Mouse (Mus musculus): ENCODE results near the gene Ints7.
A peak's percentile ranks its signal among the peaks of the same experiment; 100 is the strongest.

The Ints7 gene

GRCm38 (mm10) chr1:191575458-191576247, at the start of gene Ints7, which contains the start of gene Dtl:
TSS of gene Ints7 (plus strand) at chr1:191575636.
TSS of gene Dtl (minus strand) at chr1:191575544.
- peak; percentile 99 to 100 for DNase-seq

- DNase-seq = no peak
These were observed 48.3 kb upstream of the Ints7 start for GRCm38 (mm10) chr1:191527089-191527488.

- peak in 1 of 2 experiments; percentile 41 for DNase-seq
These were observed 47.4 kb upstream of the Ints7 start for GRCm38 (mm10) chr1:191527921-191528612.

GRCm38 (mm10) chr1:191529406-191529805, 46.0 kb upstream of the Ints7 start:
- DNase-seq = no peak

- no peak for DNase-seq
These were observed 44.4 kb upstream of the Ints7 start for GRCm38 (mm10) chr1:191531023-191531422.

- no peak for DNase-seq
These were observed 40.5 kb upstream of the Ints7 start for GRCm38 (mm10) chr1:191534896-191535295.

- no peak for DNase-seq
These were observed 35.1 kb upstream of the Ints7 start for GRCm38 (mm10) chr1:191540300-191540699.

GRCm38 (mm10) chr1:191541014-191541413, 34.4 kb upstream of the Ints7 start:
- no peak for DNase-seq

- no peak for DNase-seq
These were observed 33.8 kb upstream of the Ints7 start for GRCm38 (mm10) chr1:191541619-191542018.

- no peak for DNase-seq
These were observed 31.7 kb upstream of the Ints7 start for GRCm38 (mm10) chr1:191543747-191544146.

GRCm38 (mm10) chr1:191550786-191551185, 24.6 kb upstream of the Ints7 start:
- DNase-seq = no peak

GRCm38 (mm10) chr1:191557109-191557508, 18.3 kb upstream of the Ints7 start:
- DNase-seq = no peak

GRCm38 (mm10) chr1:191559779-191560178, 15.7 kb upstream of the Ints7 start:
- no peak for DNase-seq

- DNase-seq = no peak
These were observed 12.5 kb upstream of the Ints7 start for GRCm38 (mm10) chr1:191562823-191563365.

- DNase-seq = no peak
These were observed 7.6 kb upstream of the Ints7 start for GRCm38 (mm10) chr1:191567859-191568258.

GRCm38 (mm10) chr1:191569625-191570024, 5.8 kb upstream of the Ints7 start:
- no peak for DNase-seq

- no peak for DNase-seq
These were observed 5.0 kb upstream of the Ints7 start for GRCm38 (mm10) chr1:191570415-191570814.

- DNase-seq = no peak
These were observed 1.4 kb upstream of the Ints7 start for GRCm38 (mm10) chr1:191573906-191574639.

GRCm38 (mm10) chr1:191574871-191575457, 472 bp upstream of the Ints7 start:
- peak; percentile 46 to 66 for DNase-seq

- DNase-seq = no peak
These were observed 4.1 kb downstream of the Ints7 start for GRCm38 (mm10) chr1:191579524-191579923.

- DNase-seq = no peak
These were observed 6.2 kb downstream of the Ints7 start for GRCm38 (mm10) chr1:191581641-191582040.

GRCm38 (mm10) chr1:191583836-191584235, 8.4 kb downstream of the Ints7 start:
- DNase-seq = no peak

- no peak for DNase-seq
These were observed 9.0 kb downstream of the Ints7 start for GRCm38 (mm10) chr1:191584483-191584882.

All from thymus, adult 18-20 months (tissue).